Mouse (Mus musculus): ENCODE data around the gene Soat2. TPM values are rescaled to one million over a fixed set of nuclear protein-coding genes. Genes with fewer than 3 reads are reported as not detected.

The Soat2 gene
- polyA plus RNA-seq, 1 experiment from 2014 or later = 0.16 TPM

DNA sequence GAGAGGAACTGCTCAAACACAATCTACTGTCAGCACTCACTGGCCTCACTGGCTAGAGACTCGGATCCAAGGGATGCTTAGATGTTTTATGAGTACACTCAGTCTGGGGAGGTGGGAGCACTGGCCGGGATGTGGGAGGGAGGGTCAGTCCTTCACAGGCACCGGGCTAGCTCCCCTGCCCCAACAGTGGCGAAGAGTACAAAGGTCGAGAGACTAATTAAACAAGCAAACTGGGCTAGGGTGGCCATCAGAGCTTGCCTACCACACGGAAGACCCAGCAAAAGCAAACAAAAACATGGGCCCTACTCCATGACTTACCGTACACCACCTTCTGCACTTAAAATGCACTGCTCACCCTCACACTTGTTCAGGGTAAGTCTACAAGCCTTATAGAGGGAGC, 41.4 kb downstream of the Soat2 start:
- no peak overlapping the region for H3K27ac ChIP-seq (ENCODE audit: low read length)
- H3K4me2 ChIP-seq (replicated peaks; ENCODE audit: low read depth, low read length) = no peak overlapping the region
- 37% methylated on average over 7 of the region's 7 CpGs for WGBS
- no peak for DNase-seq (ENCODE audit: low spot score)
- TF ChIP-seq EP300 (IDR thresholded peaks at IDR 0.05) = no peak
- TF ChIP-seq CTCF (IDR thresholded peaks at IDR 0.05) = no peak
- H3K4me3 ChIP-seq (ENCODE audit: low read depth, low read length) = no peak overlapping the region
- H3K36me3 ChIP-seq (ENCODE audit: insufficient read depth, low read length) = no peaks in the 10 kb centered on the region
- H3K27me3 ChIP-seq (replicated peaks; ENCODE audit: insufficient read depth, low read length) = no peaks in the 10 kb centered on the region
- no peaks in the 10 kb centered on the region for H3K9me3 ChIP-seq (ENCODE audit: low read length)
- no peaks in the 10 kb centered on the region for H3K4me1 ChIP-seq (ENCODE audit: insufficient read depth, low read depth, low read length)
- ATAC-seq = no peak
- no peak overlapping the region for H3K9ac ChIP-seq (replicated peaks; ENCODE audit: low read depth)

DNA sequence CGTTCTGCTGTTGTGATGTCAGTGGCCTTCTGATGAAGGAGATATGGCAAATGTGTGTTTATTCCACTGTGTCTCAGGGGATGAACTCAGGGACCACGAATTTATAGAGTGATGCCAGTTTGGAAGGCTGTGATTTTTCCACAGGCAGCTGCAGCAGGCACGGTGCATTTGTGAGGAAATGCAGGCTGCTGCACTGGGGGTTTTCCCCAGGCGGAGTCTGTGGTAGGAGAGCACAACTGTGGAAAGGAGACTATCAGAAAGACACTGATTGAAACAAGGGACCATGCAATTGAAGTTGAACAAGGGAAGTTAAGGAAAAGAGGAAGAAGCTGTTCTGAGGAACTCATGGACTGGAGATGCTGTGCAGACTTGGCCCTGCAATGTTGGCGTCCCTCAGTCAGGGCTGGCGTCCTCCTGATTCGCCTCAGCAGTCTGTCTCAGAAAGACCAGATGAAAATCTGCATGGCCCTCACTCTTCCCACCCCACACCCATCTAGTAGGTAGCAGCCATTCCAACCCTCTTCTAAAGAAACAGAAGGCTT, 42.0 kb downstream of the Soat2 start:
- DNase-seq (ENCODE audit: low spot score) (no peak), ATAC-seq (no peak)
- no peaks in the 10 kb centered on the region for H3K4me1 ChIP-seq (ENCODE audit: insufficient read depth, low read depth, low read length)
- H3K4me3 ChIP-seq (ENCODE audit: low read depth, low read length) = no peak overlapping the region
- no peaks in the 10 kb centered on the region for H3K9me3 ChIP-seq (ENCODE audit: low read length)
- H3K27me3 ChIP-seq (replicated peaks; ENCODE audit: insufficient read depth, low read length) = no peaks in the 10 kb centered on the region
- no peak for TF ChIP-seq EP300 (IDR thresholded peaks at IDR 0.05)
- no peak for TF ChIP-seq CTCF (IDR thresholded peaks at IDR 0.05)
- no peak overlapping the region for H3K27ac ChIP-seq (ENCODE audit: low read length)
- H3K9ac ChIP-seq (replicated peaks; ENCODE audit: low read depth) = no peak overlapping the region
- no peak overlapping the region for H3K4me2 ChIP-seq (replicated peaks; ENCODE audit: low read depth, low read length)
- no peaks in the 10 kb centered on the region for H3K36me3 ChIP-seq (ENCODE audit: insufficient read depth, low read length)
- WGBS = 55% methylated on average over 7 of the region's 7 CpGs

DNA sequence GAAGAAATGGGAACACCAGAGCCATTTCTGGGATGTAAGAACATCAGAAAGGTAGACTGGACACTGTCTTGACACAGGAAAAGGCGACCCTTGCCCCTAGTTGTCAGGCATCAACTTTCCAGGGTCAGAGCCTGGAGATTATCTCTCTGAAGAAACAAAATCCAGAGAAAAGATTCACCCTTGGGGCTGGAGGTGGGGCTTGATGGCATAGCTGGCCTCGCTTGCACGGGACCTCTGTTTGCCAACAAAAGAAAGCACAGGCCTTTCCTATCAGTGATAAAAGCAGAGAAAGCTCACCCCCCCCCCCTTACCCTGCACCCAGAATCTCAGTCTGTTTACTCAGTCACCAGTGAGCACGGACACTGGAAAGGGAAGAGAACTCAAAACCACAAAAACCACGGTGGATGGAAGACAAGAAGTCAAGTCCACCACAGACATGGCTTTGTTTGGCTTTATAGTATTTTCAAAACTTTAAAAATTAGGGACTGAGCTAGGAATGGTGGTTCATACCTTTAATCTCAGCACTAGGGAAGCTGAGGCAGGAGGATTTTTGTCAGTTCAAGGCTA, 42.6 kb downstream of the Soat2 start:
- Histone ChIP-seq H3K4me3 (ENCODE audit: low read depth, low read length) (no peak overlapping the region), H3K4me1 (ENCODE audit: insufficient read depth, low read depth, low read length) (no peaks in the 10 kb centered on the region), H3K27ac (ENCODE audit: low read length) (no peak overlapping the region), H3K4me2 (replicated peaks; ENCODE audit: low read depth, low read length) (no peak overlapping the region), H3K9me3 (ENCODE audit: low read length) (no peaks in the 10 kb centered on the region), H3K9ac (replicated peaks; ENCODE audit: low read depth) (no peak overlapping the region), H3K36me3 (ENCODE audit: insufficient read depth, low read length) (no peaks in the 10 kb centered on the region), H3K27me3 (replicated peaks; ENCODE audit: insufficient read depth, low read length) (no peaks in the 10 kb centered on the region)
- no peak for TF ChIP-seq EP300 (IDR thresholded peaks at IDR 0.05)
- no peak for TF ChIP-seq CTCF (IDR thresholded peaks at IDR 0.05)
- 33% methylated on average over 5 of the region's 5 CpGs for WGBS
- DNase-seq (ENCODE audit: low spot score) (no peak), ATAC-seq (no peak)

DNA sequence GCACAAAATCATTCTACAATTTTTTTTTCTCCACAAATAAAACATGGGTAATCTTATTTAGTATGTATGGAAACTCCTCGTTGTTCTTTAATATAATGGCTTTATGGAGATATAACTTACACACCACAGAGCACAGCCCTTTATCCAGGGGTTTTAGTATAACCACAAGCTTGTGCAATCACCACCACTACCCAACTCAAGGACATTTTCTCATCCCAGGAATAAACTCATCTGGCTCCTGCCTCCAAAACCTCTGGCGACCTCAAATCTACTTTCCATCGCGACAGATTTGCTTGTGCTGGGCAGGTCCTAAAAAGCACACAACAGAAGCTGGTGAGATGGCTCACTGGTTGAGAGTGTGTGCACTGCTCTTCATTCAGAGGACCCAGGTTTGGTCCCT, 43.3 kb downstream of the Soat2 start:
- DNase-seq (ENCODE audit: low spot score) (no peak), ATAC-seq (no peak)
- no peaks in the 10 kb centered on the region for H3K27me3 ChIP-seq (replicated peaks; ENCODE audit: insufficient read depth, low read length)
- no peaks in the 10 kb centered on the region for H3K9me3 ChIP-seq (ENCODE audit: low read length)
- no peak overlapping the region for H3K9ac ChIP-seq (replicated peaks; ENCODE audit: low read depth)
- no peak overlapping the region for H3K4me2 ChIP-seq (replicated peaks; ENCODE audit: low read depth, low read length)
- no peak overlapping the region for H3K27ac ChIP-seq (ENCODE audit: low read length)
- no peak for TF ChIP-seq EP300 (IDR thresholded peaks at IDR 0.05)
- TF ChIP-seq CTCF (IDR thresholded peaks at IDR 0.05) = no peak
- no peaks in the 10 kb centered on the region for H3K4me1 ChIP-seq (ENCODE audit: insufficient read depth, low read depth, low read length)
- H3K4me3 ChIP-seq (ENCODE audit: low read depth, low read length) = no peak overlapping the region
- 80% methylated on average over 4 of the region's 4 CpGs for WGBS
- H3K36me3 ChIP-seq (ENCODE audit: insufficient read depth, low read length) = no peaks in the 10 kb centered on the region

- Histone ChIP-seq H3K4me2 (replicated peaks; ENCODE audit: low read depth, low read length) (no peak overlapping the region), H3K4me1 (ENCODE audit: insufficient read depth, low read depth, low read length) (no peaks in the 10 kb centered on the region), H3K27ac (ENCODE audit: low read length) (no peak overlapping the region), H3K9ac (replicated peaks; ENCODE audit: low read depth) (no peak overlapping the region), H3K4me3 (ENCODE audit: low read depth, low read length) (no peak overlapping the region), H3K27me3 (replicated peaks; ENCODE audit: insufficient read depth, low read length) (no peaks in the 10 kb centered on the region), H3K36me3 (ENCODE audit: insufficient read depth, low read length) (no peaks in the 10 kb centered on the region), H3K9me3 (ENCODE audit: low read length) (no peaks in the 10 kb centered on the region)
- DNase-seq (ENCODE audit: low spot score) (no peak), ATAC-seq (no peak)
- TF ChIP-seq CTCF (IDR thresholded peaks at IDR 0.05) (no peak), EP300 (IDR thresholded peaks at IDR 0.05) (no peak)
- 70% methylated on average over 4 of the region's 4 CpGs for WGBS
Observed at GRCm38 (mm10) chr15:102194439-102194838, 44.1 kb downstream of the Soat2 start.

GRCm38 (mm10) chr15:102195373-102195772, 45.0 kb downstream of the Soat2 start:
- Histone ChIP-seq H3K27me3 (replicated peaks; ENCODE audit: insufficient read depth, low read length) (no peaks in the 10 kb centered on the region), H3K4me2 (replicated peaks; ENCODE audit: low read depth, low read length) (no peak overlapping the region), H3K36me3 (ENCODE audit: insufficient read depth, low read length) (no peaks in the 10 kb centered on the region), H3K9me3 (ENCODE audit: low read length) (no peaks in the 10 kb centered on the region), H3K4me3 (ENCODE audit: low read depth, low read length) (no peak overlapping the region), H3K9ac (replicated peaks; ENCODE audit: low read depth) (no peak overlapping the region), H3K4me1 (ENCODE audit: insufficient read depth, low read depth, low read length) (no peaks in the 10 kb centered on the region), H3K27ac (ENCODE audit: low read length) (no peak overlapping the region)
- DNase-seq (ENCODE audit: low spot score) = no peak
- 51% methylated on average over 4 of the region's 4 CpGs for WGBS
- no peak for ATAC-seq
- TF ChIP-seq CTCF (IDR thresholded peaks at IDR 0.05) = no peak

GRCm38 (mm10) chr15:102198841-102199240, 48.5 kb downstream of the Soat2 start:
- whole genome bisulfite sequencing = 56% methylated on average over 4 of the region's 4 CpGs
- Histone ChIP-seq H3K9me3 (ENCODE audit: low read length) (no peaks in the 10 kb centered on the region), H3K4me3 (ENCODE audit: low read depth, low read length) (no peak overlapping the region), H3K27me3 (replicated peaks; ENCODE audit: insufficient read depth, low read length) (no peaks in the 10 kb centered on the region), H3K4me1 (ENCODE audit: insufficient read depth, low read depth, low read length) (peaks cover 5% of the 10 kb centered on the region; the same call in 1 of the 2 replicates), H3K4me2 (replicated peaks; ENCODE audit: low read depth, low read length) (no peak overlapping the region), H3K36me3 (ENCODE audit: insufficient read depth, low read length) (no peaks in the 10 kb centered on the region), H3K9ac (replicated peaks; ENCODE audit: low read depth) (no peak overlapping the region), H3K27ac (ENCODE audit: low read length) (peak overlapping the region; percentile 43; the same call in 1 of the 2 replicates)
- TF ChIP-seq CTCF (IDR thresholded peaks at IDR 0.05) (no peak), EP300 (IDR thresholded peaks at IDR 0.05) (no peak)
- peak; percentile 64 for DNase-seq (ENCODE audit: low spot score)
- no peak for ATAC-seq
